Mouse (Mus musculus) limb, embryonic 15.5 days (tissue): ENCODE data around the gene Use1. TPM values are rescaled to one million over a fixed set of nuclear protein-coding genes. Genes with fewer than 3 reads are reported as not detected.

Experiments
- ATAC-seq: fragments of 200-750 bp; cut with Nextera tagmentation; 2 replicates; pipeline ENCODE4 v1.8.0; 2017; ENCODE audit warnings: low read depth, moderate TSS enrichment; ENCODE audit not compliant: insufficient number of reproducible peaks, low FRiP score, low TSS enrichment
- H3K27ac ChIP-seq: fragments of 300-500 bp; sonication (generic); 2 replicates; pipeline ENCODE4 v1.5.1; 2015; ENCODE audit warnings: moderate library complexity, mild to moderate bottlenecking, inconsistent platforms
- H3K27me3 ChIP-seq: fragments of 300-500 bp; sonication (generic); 2 replicates; pipeline ENCODE4 v1.6.1; 2015; ENCODE audit warnings: inconsistent platforms
- H3K36me3 ChIP-seq: fragments of 300-500 bp; sonication (generic); 2 replicates; pipeline ENCODE4 v1.6.1; 2015; ENCODE audit warnings: inconsistent platforms
- H3K4me1 ChIP-seq: fragments of 300-500 bp; sonication (generic); 2 replicates; pipeline ENCODE4 v1.6.1; 2015; ENCODE audit warnings: inconsistent platforms
- H3K4me2 ChIP-seq: fragments of 300-500 bp; sonication (generic); 2 replicates; pipeline ENCODE4 v1.6.1; 2015; ENCODE audit warnings: mild to moderate bottlenecking, inconsistent platforms
- H3K4me3 ChIP-seq: fragments of 300-500 bp; sonication (generic); 2 replicates; pipeline ENCODE4 v1.5.1; 2015; ENCODE audit warnings: mild to moderate bottlenecking, inconsistent platforms
- H3K9ac ChIP-seq: fragments of 300-500 bp; sonication (generic); 2 replicates; pipeline ENCODE4 v1.6.1; 2015; ENCODE audit warnings: inconsistent platforms
- H3K9me3 ChIP-seq: fragments of 300-500 bp; sonication (generic); 2 replicates; pipeline ENCODE4 v1.6.1; 2016; ENCODE audit warnings: inconsistent platforms
- WGBS: fragments of 180-500 bp; shearing (Covaris S2); methylation state at CpG from one replicate; pipeline ENCODE4 v1.1.7; 2015; 5-methylcytosine and 5-hydroxymethylcytosine counted together
- polyA plus RNA-seq: library from polyadenylated mRNA; unstranded; fragments of >200 nt; fragmentation: Nextera tagmentation; extraction: Ambion mirVana; gene quantifications from 2 replicates; pipeline ENCODE4 v1.2.1, GENCODE M21; 2015

Use1 gene
- polyA plus RNA-seq, 1 experiment from 2014 or later = 104 TPM

DNA sequence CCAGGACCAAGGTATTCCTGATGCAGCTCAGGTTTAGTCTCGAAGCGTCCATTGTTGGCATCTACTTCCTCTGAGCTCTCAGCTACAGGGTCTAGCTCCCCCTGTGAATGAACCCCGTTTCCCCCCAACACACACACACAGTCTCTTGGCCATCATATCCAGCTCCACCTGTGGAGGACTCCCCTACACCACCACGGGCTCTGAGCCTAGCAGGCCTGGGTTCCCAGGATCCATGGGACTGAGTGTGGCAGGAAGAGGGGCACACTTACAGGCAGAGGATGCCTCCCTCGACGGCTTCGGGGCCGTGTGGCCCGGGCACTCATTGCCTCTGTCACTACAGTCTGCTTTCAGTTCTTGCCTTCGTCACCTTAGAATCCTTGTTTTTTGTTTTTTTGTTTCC, 28.4 kb downstream of the Use1 start:
- Histone ChIP-seq H3K4me1 (peaks cover 9% of the 10 kb centered on the region), H3K4me2 (no peak overlapping the region), H3K36me3 (peaks cover 16% of the 10 kb centered on the region), H3K9me3 (no peaks in the 10 kb centered on the region), H3K9ac (no peak overlapping the region), H3K4me3 (no peak overlapping the region), H3K27me3 (no peaks in the 10 kb centered on the region), H3K27ac (no peak overlapping the region)
- no peak for ATAC-seq
- 77% methylated on average over 10 of the region's 10 CpGs for WGBS

DNA sequence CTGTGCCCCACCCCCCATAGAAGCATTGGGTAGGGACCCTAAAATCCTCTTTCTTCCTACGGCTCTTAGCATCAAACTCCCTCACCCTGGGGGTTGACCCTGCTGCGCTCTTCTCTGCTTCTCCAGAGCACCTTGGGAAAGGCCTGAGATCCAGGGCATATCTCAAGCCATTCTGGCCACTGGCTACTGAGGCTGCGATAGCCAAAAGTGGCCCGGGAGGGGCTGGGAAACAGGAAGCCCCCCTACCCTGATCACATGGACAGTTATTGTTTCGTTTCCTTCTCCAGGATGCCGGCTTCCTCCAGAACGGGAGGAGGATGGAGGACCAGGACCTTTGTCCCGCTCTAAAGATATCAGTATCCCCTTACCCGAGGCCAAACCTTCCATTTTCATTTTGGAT, 29.0 kb downstream of the Use1 start, which contains the start of gene Ushbp1:
Gene Ushbp1, minus strand, starts transcription at position 174 of the 400 bp plus-strand sequence.
- no peak for ATAC-seq
- Histone ChIP-seq H3K36me3 (peaks cover 19% of the 10 kb centered on the region), H3K27me3 (no peaks in the 10 kb centered on the region), H3K4me3 (peak within 1 kb of the TSS; percentile 60), H3K27ac (peak within 1 kb of the TSS; percentile 71), H3K9me3 (no peaks in the 10 kb centered on the region), H3K9ac (no peak within 1 kb of the TSS), H3K4me1 (peaks cover 9% of the 10 kb centered on the region), H3K4me2 (peak within 1 kb of the TSS; percentile 77)
- 84% methylated on average over 9 of the region's 9 CpGs for WGBS

DNA sequence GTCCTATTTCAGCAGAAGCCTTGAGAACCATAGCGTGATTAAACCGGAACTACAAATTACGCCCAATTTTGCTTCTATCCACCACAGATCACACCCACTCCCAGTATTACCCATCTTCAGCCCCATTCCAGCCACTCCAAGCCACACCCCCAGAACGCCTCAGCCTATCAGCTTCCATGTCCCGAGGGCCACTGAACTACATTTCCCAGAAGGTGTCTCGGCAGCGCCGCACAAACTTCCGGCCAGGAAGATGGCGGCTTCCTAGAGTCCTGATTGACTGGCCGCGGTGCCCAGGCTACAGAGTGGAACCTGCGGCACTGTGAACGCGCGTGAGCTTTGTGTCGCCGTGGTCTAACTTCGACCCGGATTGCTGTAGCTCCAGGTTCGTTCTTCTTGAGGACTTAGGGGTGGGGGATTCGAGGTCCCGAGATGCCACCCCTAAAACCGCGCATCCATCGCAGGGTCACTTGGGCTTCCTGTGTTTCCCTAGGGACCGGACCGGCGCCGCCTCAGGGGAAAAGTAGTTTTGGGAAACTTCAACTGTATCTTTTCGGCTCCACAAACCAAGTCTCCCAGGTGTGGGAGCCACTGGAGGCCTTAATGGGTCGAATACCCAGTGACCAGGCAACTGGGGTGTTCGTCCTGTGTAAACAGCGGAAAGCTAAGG, 30.1 kb downstream of the Use1 start, which contains the start of gene Babam1:
Gene Babam1, plus strand, starts transcription at position 223 of the 667 bp plus-strand sequence.
- Histone ChIP-seq H3K4me1 (peaks cover 9% of the 10 kb centered on the region), H3K27me3 (no peaks in the 10 kb centered on the region), H3K36me3 (peaks cover 24% of the 10 kb centered on the region), H3K9ac (peak within 1 kb of the TSS; percentile 60), H3K4me2 (peak within 1 kb of the TSS; percentile 77), H3K27ac (peak within 1 kb of the TSS; percentile 71), H3K9me3 (no peaks in the 10 kb centered on the region), H3K4me3 (peak within 1 kb of the TSS; percentile 60)
- WGBS = under 1% methylated on average over 34 of the region's 34 CpGs
- ATAC-seq = peak; percentile 90

DNA sequence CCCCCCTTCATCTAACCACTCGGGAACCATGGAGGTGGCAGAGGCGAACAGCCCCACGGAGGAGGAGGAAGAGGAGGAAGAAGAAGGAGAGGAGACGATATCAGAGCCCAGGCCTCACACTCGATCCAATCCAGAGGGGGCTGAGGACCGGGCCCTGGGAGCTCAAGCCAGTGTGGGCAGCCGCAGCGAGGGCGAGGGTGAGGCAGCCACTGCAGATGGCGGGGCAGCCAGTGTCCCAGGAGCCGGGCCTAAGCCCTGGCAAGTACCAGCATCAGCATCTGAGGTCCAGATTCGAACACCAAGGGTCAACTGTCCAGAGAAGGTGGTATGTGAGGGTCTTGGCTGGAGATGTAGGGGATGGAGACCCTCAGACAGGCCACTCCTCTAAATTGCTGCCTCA, 31.1 kb downstream of the Use1 start:
- Histone ChIP-seq H3K9me3 (no peaks in the 10 kb centered on the region), H3K27me3 (no peaks in the 10 kb centered on the region), H3K4me1 (peaks cover 9% of the 10 kb centered on the region), H3K9ac (peak overlapping the region; percentile 60), H3K4me3 (peak overlapping the region; percentile 60), H3K27ac (no peak overlapping the region), H3K4me2 (peak overlapping the region; percentile 77), H3K36me3 (peaks cover 24% of the 10 kb centered on the region)
- ATAC-seq = no peak
- 87% methylated on average over 12 of the region's 12 CpGs for WGBS

DNA sequence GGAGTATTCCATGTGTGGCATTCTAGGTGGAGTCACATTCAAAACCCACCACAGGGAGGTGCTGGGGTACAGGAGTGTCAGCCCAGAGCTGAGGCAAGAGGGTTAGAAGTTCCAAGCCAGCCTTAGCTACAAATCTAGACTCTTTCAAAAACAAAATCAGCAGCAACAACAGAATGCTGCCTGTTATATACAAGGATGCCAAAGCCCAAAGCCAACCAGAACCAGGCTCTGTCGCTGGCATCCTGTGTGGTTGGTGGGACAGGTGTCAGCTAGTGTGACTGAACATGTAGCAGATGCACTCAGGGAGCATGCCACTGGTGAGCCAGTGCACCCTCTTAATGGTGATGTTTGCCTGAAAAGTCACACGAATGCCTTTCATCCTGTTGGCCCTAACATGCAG, 34.2 kb downstream of the Use1 start:
- WGBS = 79% methylated on average over 2 of the region's 2 CpGs
- H3K36me3 ChIP-seq = peaks cover 24% of the 10 kb centered on the region
- no peak for ATAC-seq

DNA sequence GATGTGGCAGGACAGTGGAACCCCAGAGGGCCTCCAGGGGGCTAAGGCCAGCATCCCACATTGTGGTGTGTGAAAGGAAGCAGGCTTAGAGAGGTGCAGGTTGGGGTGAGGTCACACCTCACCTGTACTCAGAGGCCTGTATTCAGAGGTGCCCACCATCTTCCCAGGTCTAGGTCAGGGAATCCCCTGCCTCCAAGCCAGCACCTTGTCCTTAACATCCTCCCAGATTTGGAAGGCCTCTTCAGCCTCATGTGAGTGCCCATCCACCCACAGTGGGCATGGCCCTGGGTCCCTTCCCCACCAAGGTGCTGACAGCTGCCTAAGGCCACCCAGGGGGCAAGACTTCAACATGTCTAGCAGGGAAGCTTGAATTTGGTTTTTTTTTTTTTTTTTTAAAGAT, 34.8 kb downstream of the Use1 start:
- no peak for ATAC-seq

More for the DNA sequence above, 34.2 kb downstream of the Use1 start:
- no peak overlapping the region for H3K9ac ChIP-seq
- H3K27ac ChIP-seq = no peak overlapping the region
- no peak overlapping the region for H3K4me2 ChIP-seq
- no peaks in the 10 kb centered on the region for H3K27me3 ChIP-seq
- H3K9me3 ChIP-seq = no peaks in the 10 kb centered on the region
- H3K4me3 ChIP-seq = no peak overlapping the region
- H3K4me1 ChIP-seq = peaks cover 14% of the 10 kb centered on the region

DNA sequence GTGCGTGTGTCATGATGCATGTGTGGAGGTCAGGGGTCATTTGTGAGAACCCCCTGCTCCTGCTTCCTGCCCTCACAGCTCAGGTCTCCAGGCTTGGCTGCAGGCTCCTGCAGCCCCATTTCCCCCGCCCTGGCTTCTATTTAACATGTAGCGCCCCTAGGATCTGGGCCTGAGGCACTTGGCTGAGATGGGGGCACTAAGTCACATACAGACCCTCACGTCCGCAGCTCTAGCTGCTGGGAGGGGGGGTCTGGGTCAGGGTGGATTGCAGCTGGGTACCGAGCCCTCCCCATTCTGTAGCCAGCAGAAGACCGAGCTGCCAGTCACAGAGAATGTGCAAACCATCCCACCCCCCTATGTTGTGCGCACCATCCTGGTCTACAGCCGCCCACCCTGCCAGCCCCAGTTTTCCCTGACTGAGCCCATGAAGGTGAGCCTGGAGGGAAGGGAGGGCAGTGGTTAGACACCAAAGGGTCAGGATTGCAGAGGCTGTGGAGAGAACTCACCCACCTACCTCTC, 35.9 kb downstream of the Use1 start:
- Histone ChIP-seq H3K27me3 (no peaks in the 10 kb centered on the region), H3K9me3 (no peaks in the 10 kb centered on the region), H3K4me1 (peaks cover 25% of the 10 kb centered on the region), H3K4me2 (no peak overlapping the region), H3K4me3 (no peak overlapping the region), H3K27ac (no peak overlapping the region), H3K9ac (no peak overlapping the region), H3K36me3 (peaks cover 24% of the 10 kb centered on the region)
- 92% methylated on average over 9 of the region's 9 CpGs for WGBS
- ATAC-seq = no peak

More for the DNA sequence above, 34.8 kb downstream of the Use1 start:
- no peak overlapping the region for H3K9ac ChIP-seq
- no peak overlapping the region for H3K4me2 ChIP-seq
- no peak overlapping the region for H3K27ac ChIP-seq
- H3K4me1 ChIP-seq = peaks cover 20% of the 10 kb centered on the region
- H3K27me3 ChIP-seq = no peaks in the 10 kb centered on the region
- H3K4me3 ChIP-seq = no peak overlapping the region
- H3K36me3 ChIP-seq = peaks cover 24% of the 10 kb centered on the region
- H3K9me3 ChIP-seq = no peaks in the 10 kb centered on the region

DNA sequence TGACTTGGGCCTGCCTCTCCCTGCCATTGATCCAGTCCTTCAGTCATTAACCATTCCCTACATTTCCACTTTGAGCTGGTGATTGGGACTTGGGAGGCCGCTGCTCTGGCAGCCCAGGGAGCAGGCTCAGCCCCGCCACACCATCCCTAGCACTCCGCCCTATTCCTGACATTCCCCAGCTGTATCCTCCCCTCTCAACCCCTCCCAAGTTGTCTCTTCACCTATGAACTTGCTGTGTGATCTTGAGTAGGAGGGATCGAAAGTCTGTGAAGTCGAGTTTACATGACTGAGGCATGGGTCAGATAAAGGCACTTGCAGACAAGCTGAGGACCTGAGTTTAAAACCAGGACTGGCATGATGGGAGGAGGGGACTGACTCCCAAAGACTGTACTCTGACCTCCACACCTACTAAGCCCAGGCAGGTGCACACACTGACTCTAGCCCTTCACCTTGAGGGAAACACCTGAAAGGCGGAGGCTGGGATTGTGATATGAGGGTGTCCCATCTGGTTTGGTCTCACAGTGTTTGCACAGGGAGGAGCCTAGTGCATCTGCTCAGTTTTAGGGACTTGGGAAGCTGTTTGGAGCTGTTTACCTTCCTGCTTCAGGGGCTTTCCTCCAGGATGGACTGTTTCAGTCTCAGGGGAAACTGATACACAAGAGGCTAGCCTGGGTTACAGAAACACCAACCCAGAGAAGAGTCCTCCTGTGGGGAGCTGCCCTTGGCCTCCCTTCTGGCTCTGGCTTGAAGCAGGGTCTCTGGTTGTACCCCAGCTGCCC, 36.6 kb downstream of the Use1 start:
- H3K27me3 ChIP-seq = no peaks in the 10 kb centered on the region
- 88% methylated on average over 6 of the region's 6 CpGs for WGBS
- H3K36me3 ChIP-seq = peaks cover 23% of the 10 kb centered on the region
- peaks cover 21% of the 10 kb centered on the region for H3K4me1 ChIP-seq
- no peak overlapping the region for H3K4me2 ChIP-seq
- H3K9ac ChIP-seq = no peak overlapping the region
- ATAC-seq = no peak
- H3K27ac ChIP-seq = no peak overlapping the region
- no peak overlapping the region for H3K4me3 ChIP-seq
- no peaks in the 10 kb centered on the region for H3K9me3 ChIP-seq

DNA sequence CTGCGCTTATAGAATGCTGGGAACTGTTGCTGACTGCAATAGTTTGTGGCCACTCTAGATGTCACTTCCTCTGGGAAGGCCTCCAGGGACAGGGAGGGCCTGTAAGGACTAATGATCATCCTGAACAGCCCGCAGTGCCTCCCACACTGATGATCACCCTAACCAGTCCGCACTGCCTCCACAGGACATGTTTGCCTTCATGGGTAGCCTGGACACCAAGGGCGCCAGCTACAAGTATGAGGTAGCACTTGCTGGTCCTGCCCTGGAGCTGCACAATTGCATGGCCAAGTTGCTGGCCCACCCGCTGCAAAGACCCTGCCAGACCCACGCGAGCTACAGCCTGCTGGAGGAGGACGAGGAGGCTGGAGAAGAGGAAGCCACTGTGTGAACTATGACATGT, 37.4 kb downstream of the Use1 start:
- no peak overlapping the region for H3K9ac ChIP-seq
- H3K9me3 ChIP-seq = no peaks in the 10 kb centered on the region
- peaks cover 21% of the 10 kb centered on the region for H3K4me1 ChIP-seq
- no peak overlapping the region for H3K4me2 ChIP-seq
- H3K36me3 ChIP-seq = peaks cover 22% of the 10 kb centered on the region
- H3K4me3 ChIP-seq = no peak overlapping the region
- H3K27ac ChIP-seq = no peak overlapping the region
- WGBS = 93% methylated on average over 8 of the region's 8 CpGs
- ATAC-seq = no peak
- H3K27me3 ChIP-seq = no peaks in the 10 kb centered on the region

DNA sequence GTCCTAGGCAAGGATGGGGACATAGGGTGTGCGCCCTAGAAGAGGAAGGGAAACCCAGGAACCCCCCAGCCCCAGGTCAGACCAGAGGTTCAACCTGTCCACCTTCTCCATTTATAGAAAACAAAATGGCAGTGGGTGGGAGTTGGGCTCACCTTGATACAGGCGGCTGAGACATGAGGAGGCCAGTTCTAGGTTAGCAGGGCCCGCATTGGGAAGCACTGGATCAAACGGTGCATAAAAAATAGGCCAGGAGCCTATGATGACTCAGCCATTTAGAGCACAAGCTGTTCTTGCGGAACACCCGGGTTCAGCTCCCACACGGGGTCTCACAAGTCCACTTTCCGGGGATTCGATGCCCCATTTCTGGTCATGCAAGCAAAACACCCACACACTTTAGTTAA, 38.3 kb downstream of the Use1 start:
- H3K27me3 ChIP-seq = no peaks in the 10 kb centered on the region
- no peak overlapping the region for H3K9ac ChIP-seq
- no peak overlapping the region; the same call in 1 of the 2 replicates for H3K4me3 ChIP-seq
- WGBS = 85% methylated on average over 9 of the region's 9 CpGs
- H3K4me1 ChIP-seq = peaks cover 21% of the 10 kb centered on the region
- no peak overlapping the region for H3K4me2 ChIP-seq
- H3K36me3 ChIP-seq = peaks cover 21% of the 10 kb centered on the region
- H3K27ac ChIP-seq = no peak overlapping the region
- H3K9me3 ChIP-seq = no peaks in the 10 kb centered on the region
- no peak for ATAC-seq

DNA sequence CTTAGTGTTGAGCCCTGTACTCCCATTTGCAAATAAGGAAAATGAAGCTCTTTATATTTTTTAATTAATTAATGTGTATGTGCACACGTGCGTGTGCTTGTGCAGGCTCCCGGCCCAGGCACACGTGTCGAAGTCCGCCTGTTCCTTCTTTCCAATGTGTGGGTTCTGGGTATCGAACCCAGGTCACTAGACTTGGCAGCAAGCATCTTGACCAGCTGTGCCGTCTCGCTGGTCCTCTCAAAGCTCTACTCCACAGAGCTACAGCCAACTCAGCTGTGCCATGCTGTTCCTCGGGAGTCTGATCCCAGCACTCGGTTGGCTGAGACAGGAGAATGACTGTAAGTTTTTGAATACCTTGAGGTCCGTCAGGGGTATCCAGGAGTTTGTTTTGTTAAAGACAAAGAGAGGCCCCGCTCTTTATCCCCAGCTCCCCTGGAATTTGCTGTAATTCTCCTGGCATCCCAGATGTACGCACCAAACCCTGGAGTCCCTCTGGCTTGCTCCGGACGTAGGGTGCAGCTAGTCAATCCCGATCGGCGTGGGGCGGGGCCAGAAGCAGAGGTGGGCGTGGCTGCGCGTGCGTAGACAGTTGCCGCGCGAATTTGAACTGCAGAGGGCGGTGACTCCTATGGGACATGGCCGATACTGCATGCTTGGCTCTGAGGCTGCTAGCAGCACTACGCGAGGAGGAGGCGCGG, 38.9 kb downstream of the Use1 start, which contains the start of gene Ankle1:
Gene Ankle1, plus strand, starts transcription at position 610 of the 698 bp plus-strand sequence.
- H3K9ac ChIP-seq = peak within 1 kb of the TSS; percentile 54; the same call in 1 of the 2 replicates
- H3K4me2 ChIP-seq = peak within 1 kb of the TSS; percentile 96
- WGBS = 18% methylated on average over 33 of the region's 33 CpGs
- no peaks in the 10 kb centered on the region for H3K27me3 ChIP-seq
- peaks cover 20% of the 10 kb centered on the region for H3K36me3 ChIP-seq
- peak; percentile 85 for ATAC-seq
- H3K27ac ChIP-seq = peak within 1 kb of the TSS; percentile 13
- peaks cover 21% of the 10 kb centered on the region for H3K4me1 ChIP-seq
- no peaks in the 10 kb centered on the region for H3K9me3 ChIP-seq
- H3K4me3 ChIP-seq = peak within 1 kb of the TSS; percentile 66
